Comparison of ENCODE assay signal across 1 mouse cellular context in the genomic region with DNA sequence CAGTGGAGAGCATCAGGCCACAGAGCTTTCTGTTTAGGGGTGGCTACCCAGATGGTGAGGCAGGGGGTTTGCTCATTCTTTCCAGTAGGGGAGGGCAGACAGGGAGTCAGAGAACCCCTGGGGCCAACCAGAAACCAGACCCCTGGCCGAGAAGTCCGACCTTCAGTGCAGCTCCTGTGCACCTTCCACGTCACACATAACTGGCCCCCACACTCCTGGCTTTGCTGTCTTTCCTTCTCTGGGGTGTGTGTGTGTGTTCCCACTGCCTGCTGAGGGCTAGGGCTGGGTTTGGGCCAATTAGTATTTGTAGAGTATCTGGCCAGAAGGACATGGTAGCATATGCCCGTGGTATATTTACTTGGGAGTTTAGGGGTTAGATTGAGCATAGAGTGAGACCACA.
TF ChIP-seq lines count a peak whose summit lies in the region.

No protein-coding gene starts in this region.

TF ChIP-seq in MEL, 35 proteins besides CTCF, POLR2A, EP300 and RAD21 (continued from another document):
- TF ChIP-seq GATA1 (IDR thresholded peaks at IDR 0.05; ENCODE audit: low read depth, low read length): no peak
- TF ChIP-seq ELF1 (IDR thresholded peaks at IDR 0.05; ENCODE audit: low read depth, low read length): no peak
- 0 out of 2 replicates have a peak, but pooled peaks have one; percentile 14 for TF ChIP-seq TCF12 (IDR thresholded peaks at IDR 0.05; ENCODE audit: low read depth, low read length)
- TF ChIP-seq TAL1 (IDR thresholded peaks at IDR 0.05; ENCODE audit: low read length): no peak
- TF ChIP-seq SIN3A (IDR thresholded peaks at IDR 0.05; ENCODE audit: low read length): no peak
- no peak for TF ChIP-seq NRF1 (IDR thresholded peaks at IDR 0.05; ENCODE audit: insufficient read depth, low read depth, low read length, poor library complexity, severe bottlenecking)
- no peak for TF ChIP-seq USF1 (IDR thresholded peaks at IDR 0.05; ENCODE audit: low read depth, low read length)
- no peak for TF ChIP-seq SMC3 (IDR thresholded peaks at IDR 0.05; ENCODE audit: low read depth, low read length)
- TF ChIP-seq CHD1 (IDR thresholded peaks at IDR 0.05; ENCODE audit: low read depth, low read length): no peak
- no peak for TF ChIP-seq GABPA (IDR thresholded peaks at IDR 0.05; ENCODE audit: low read depth, low read length)
- no peak for TF ChIP-seq TBP (IDR thresholded peaks at IDR 0.05; ENCODE audit: low read depth, low read length)
- no peak for TF ChIP-seq BHLHE40 (IDR thresholded peaks at IDR 0.05; ENCODE audit: borderline replicate concordance, low read depth, low read length)
- no peak for TF ChIP-seq ZC3H11A (IDR thresholded peaks at IDR 0.05; ENCODE audit: low read depth, low read length)
